Mouse (Mus musculus) neural tube, embryonic 12.5 days (tissue): Measurements from ENCODE around the gene Filip1. TPM values are rescaled to one million over a fixed set of nuclear protein-coding genes. Genes with fewer than 3 reads are reported as not detected.

Experiments used
- polyA plus RNA-seq: library from polyadenylated mRNA; unstranded; fragments of >200 nt; fragmentation: Nextera tagmentation; extraction: Ambion mirVana; gene quantifications from 2 replicates; pipeline ENCODE4 v1.2.1, GENCODE M21; 2016

Filip1 gene
- polyA plus RNA-seq, 1 experiment from 2014 or later, result 3.5 TPM

Other genes with a start within 250 kb of the Filip1 start
- 100 and 106 TPM in 2 replicates for gene Tmem30a, start 219.3 kb downstream of the Filip1 start, polyA plus RNA-seq
- gene Senp6, start 54.1 kb upstream of the Filip1 start, polyA plus RNA-seq, result 69.3 and 87.8 TPM in 2 replicates
- gene Myo6, start 152.2 kb upstream of the Filip1 start, polyA plus RNA-seq, result 13.6 and 15.7 TPM in 2 replicates